ENCODE assay signal across 11 mouse cellular contexts in genomic region chr3:149173537-149173936, GRCm38 (mm10).
DNase-seq lines count a peak whose midpoint lies in the region; ATAC-seq and TF ChIP-seq lines count a peak whose summit lies in the region.
"Had no signal": no experiment of that assay in that cellular context is flagged by ENCODE, and none has a peak within 500 bp of the region (broad histone marks: within the 10 kb centered on the region; RNA-seq: fewer than 3 reads in every experiment).

No protein-coding gene starts in this region.

- H3K4me3 ChIP-seq in heart, adult 2 months: no peak overlapping the region
- H3K4me3 ChIP-seq in limb, embryonic 11.5 days (ENCODE audit: low read depth, low read length): no peak overlapping the region
- H3K4me3 ChIP-seq in limb, embryonic 10.5 days: no peak overlapping the region
- no peak overlapping the region for H3K4me3 ChIP-seq in limb, embryonic 12.5 days (replicated peaks)
- peak overlapping the region; percentile 44 for H3K4me3 ChIP-seq in megakaryocyte, embryonic 14.5 days (replicated peaks)
- H3K4me3 ChIP-seq in midbrain, embryonic 11.5 days (ENCODE audit: low read depth, low read length): no peak overlapping the region
- H3K4me3 ChIP-seq in midbrain, embryonic 15.5 days: no peak overlapping the region
- H3K4me3 ChIP-seq: forebrain, embryonic 13.5 days had no signal

- H3K4me1 ChIP-seq in heart, adult 2 months (ENCODE audit: control insufficient read depth, insufficient read depth, low read length): no peaks in the 10 kb centered on the region
- H3K4me1 ChIP-seq in limb, embryonic 11.5 days (ENCODE audit: control insufficient read depth, insufficient read depth, low read length): no peaks in the 10 kb centered on the region
- peaks cover 25% of the 10 kb centered on the region for H3K4me1 ChIP-seq in limb, embryonic 10.5 days
- 0 out of 2 replicates have a peak, but pooled peaks cover 2% of the 10 kb centered on the region for H3K4me1 ChIP-seq in limb, embryonic 12.5 days (replicated peaks)
- no peaks in the 10 kb centered on the region for H3K4me1 ChIP-seq in megakaryocyte, embryonic 14.5 days
- no peaks in the 10 kb centered on the region for H3K4me1 ChIP-seq in midbrain, embryonic 11.5 days (ENCODE audit: control insufficient read depth, insufficient read depth, low read length)
- peaks cover 8% of the 10 kb centered on the region; the same call in 1 of the 2 replicates for H3K4me1 ChIP-seq in midbrain, embryonic 15.5 days

- peak; percentile 72 for DNase-seq in heart, adult 11 months
- no peak for DNase-seq in heart, adult 2 months
- no peak for DNase-seq in limb, embryonic 11.5 days (ENCODE audit: low spot score)
- no peak for DNase-seq in limb, embryonic 10.5 days (ENCODE audit: low spot score)
- no peak for DNase-seq in midbrain, embryonic 11.5 days (ENCODE audit: low spot score, missing footprints)
- DNase-seq: cerebellum, adult 18-20 months had no signal

- no peak for TF ChIP-seq POLR2A in heart, adult 2 months (IDR thresholded peaks at IDR 0.05; ENCODE audit: insufficient read depth, low read depth, low read length)

- no peak for ATAC-seq in limb, embryonic 11.5 days (ENCODE audit: insufficient number of reproducible peaks, low FRiP score, low TSS enrichment, low read depth)
- no peak for ATAC-seq in limb, embryonic 12.5 days (ENCODE audit: insufficient number of reproducible peaks, insufficient read depth, low FRiP score, low TSS enrichment, low read depth)
- no peak for ATAC-seq in midbrain, embryonic 11.5 days (ENCODE audit: low FRiP score)
- ATAC-seq in midbrain, embryonic 15.5 days (replicated peaks): no peak
- ATAC-seq: forebrain, embryonic 13.5 days; inflammation-experienced regulatory T-cells, adult 6 months had no signal

- TF ChIP-seq EP300 in heart, adult 2 months (IDR thresholded peaks at IDR 0.05; ENCODE audit: insufficient read depth, low read depth, low read length): no peak

- no peak for TF ChIP-seq CTCF in heart, adult 2 months (IDR thresholded peaks at IDR 0.05)

- H3K4me2 ChIP-seq in limb, embryonic 11.5 days (ENCODE audit: low read depth, severe bottlenecking): 0 out of 2 replicates have a peak overlapping the region, but pooled peaks have one; percentile 7
- H3K4me2 ChIP-seq in limb, embryonic 12.5 days: peak overlapping the region; percentile 28
- H3K4me2 ChIP-seq in midbrain, embryonic 11.5 days: no peak overlapping the region
- H3K4me2 ChIP-seq in midbrain, embryonic 15.5 days: no peak overlapping the region
- H3K4me2 ChIP-seq: forebrain, embryonic 13.5 days had no signal

- no peaks in the 10 kb centered on the region for H3K36me3 ChIP-seq in heart, adult 2 months (ENCODE audit: control insufficient read depth, insufficient read depth, low read length)
- H3K36me3 ChIP-seq in limb, embryonic 11.5 days (ENCODE audit: control insufficient read depth, insufficient read depth, low read length): no peaks in the 10 kb centered on the region
- no peaks in the 10 kb centered on the region for H3K36me3 ChIP-seq in limb, embryonic 10.5 days
- H3K36me3 ChIP-seq in limb, embryonic 12.5 days: no peaks in the 10 kb centered on the region
- no peaks in the 10 kb centered on the region for H3K36me3 ChIP-seq in megakaryocyte, embryonic 14.5 days (replicated peaks; ENCODE audit: low read length)
- no peaks in the 10 kb centered on the region for H3K36me3 ChIP-seq in midbrain, embryonic 11.5 days (ENCODE audit: control insufficient read depth, insufficient read depth, low read length)
- no peaks in the 10 kb centered on the region for H3K36me3 ChIP-seq in midbrain, embryonic 15.5 days (replicated peaks)

- no peak overlapping the region for H3K9ac ChIP-seq in heart, adult 2 months (ENCODE audit: low read depth, low read length)
- H3K9ac ChIP-seq in limb, embryonic 11.5 days (ENCODE audit: low read length): no peak overlapping the region
- H3K9ac ChIP-seq in limb, embryonic 12.5 days (replicated peaks): no peak overlapping the region
- H3K9ac ChIP-seq in midbrain, embryonic 11.5 days (ENCODE audit: low read length): no peak overlapping the region
- H3K9ac ChIP-seq in midbrain, embryonic 15.5 days: no peak overlapping the region
- H3K9ac ChIP-seq: forebrain, embryonic 13.5 days had no signal

- no peak overlapping the region for H3K27ac ChIP-seq in heart, adult 2 months
- no peak overlapping the region for H3K27ac ChIP-seq in limb, embryonic 11.5 days (replicated peaks; ENCODE audit: low read depth, low read length)
- H3K27ac ChIP-seq in limb, embryonic 10.5 days: no peak overlapping the region
- no peak overlapping the region for H3K27ac ChIP-seq in limb, embryonic 12.5 days
- no peak overlapping the region for H3K27ac ChIP-seq in midbrain, embryonic 11.5 days (ENCODE audit: low read depth, low read length)
- H3K27ac ChIP-seq in midbrain, embryonic 15.5 days: no peak overlapping the region
- H3K27ac ChIP-seq: forebrain, embryonic 13.5 days had no signal

- 53% methylated on average over 10 of the region's 10 CpGs for WGBS in heart, adult 2 months
- 31% methylated on average over 10 of the region's 10 CpGs for WGBS in limb, embryonic 11.5 days
- 40% methylated on average over 10 of the region's 10 CpGs for WGBS in limb, embryonic 10.5 days
- WGBS in limb, embryonic 12.5 days: 27% methylated on average over 10 of the region's 10 CpGs
- 51% methylated on average over 10 of the region's 10 CpGs for WGBS in midbrain, embryonic 11.5 days
- WGBS in midbrain, embryonic 15.5 days: 51% methylated on average over 10 of the region's 10 CpGs

- H3K27me3 ChIP-seq in heart, adult 2 months (ENCODE audit: control insufficient read depth, insufficient read depth, low read length): no peaks in the 10 kb centered on the region
- no peaks in the 10 kb centered on the region for H3K27me3 ChIP-seq in limb, embryonic 11.5 days (ENCODE audit: control insufficient read depth, insufficient read depth, low read length)
- H3K27me3 ChIP-seq in limb, embryonic 10.5 days (ENCODE audit: low read depth, poor library complexity, severe bottlenecking): no peaks in the 10 kb centered on the region
- H3K27me3 ChIP-seq in limb, embryonic 12.5 days: no peaks in the 10 kb centered on the region
- H3K27me3 ChIP-seq in megakaryocyte, embryonic 14.5 days (replicated peaks): no peaks in the 10 kb centered on the region
- no peaks in the 10 kb centered on the region for H3K27me3 ChIP-seq in midbrain, embryonic 11.5 days (ENCODE audit: control insufficient read depth, insufficient read depth, low read length)
- H3K27me3 ChIP-seq in midbrain, embryonic 15.5 days (replicated peaks): no peaks in the 10 kb centered on the region
- H3K27me3 ChIP-seq: forebrain, embryonic 13.5 days had no signal

- H3K79me2 ChIP-seq in heart, adult 2 months (replicated peaks; ENCODE audit: control insufficient read depth, insufficient read depth, low read length): no peaks in the 10 kb centered on the region

- intact Hi-C loops in heart, adult 2 months (cut with DNase I): no loop called here

- H3K9me3 ChIP-seq in limb, embryonic 11.5 days (ENCODE audit: control insufficient read depth, low read length): no peaks in the 10 kb centered on the region
- no peaks in the 10 kb centered on the region for H3K9me3 ChIP-seq in limb, embryonic 10.5 days (replicated peaks)
- H3K9me3 ChIP-seq in limb, embryonic 12.5 days: no peaks in the 10 kb centered on the region
- H3K9me3 ChIP-seq in megakaryocyte, embryonic 14.5 days: peaks cover 38% of the 10 kb centered on the region
- no peaks in the 10 kb centered on the region for H3K9me3 ChIP-seq in midbrain, embryonic 11.5 days (ENCODE audit: control insufficient read depth, low read length)
- no peaks in the 10 kb centered on the region for H3K9me3 ChIP-seq in midbrain, embryonic 15.5 days
- H3K9me3 ChIP-seq: forebrain, embryonic 13.5 days had no signal

Comparison
In these comparisons a context has a peak if more than half of its experiments do, and no peak if none do; other contexts are left out.
1. H3K4me2 ChIP-seq: peak in limb, embryonic 11.5 days (single experiment) and limb, embryonic 12.5 days (single experiment); none in midbrain, embryonic 11.5 days (single experiment) and midbrain, embryonic 15.5 days (single experiment).